Mouse (Mus musculus) lung, postnatal 0 days (tissue): ENCODE results near the gene Arhgap20. TPM values are rescaled to one million over a fixed set of nuclear protein-coding genes. Genes with fewer than 3 reads are reported as not detected.

Experiments
- ATAC-seq: fragments of 200-750 bp; cut with Nextera tagmentation; 2 replicates; pipeline ENCODE4 v1.8.0; 2017; ENCODE audit warnings: moderate library complexity
- DNase-seq: peaks from one replicate; pipeline ENCODE4 v3.0.0-alpha.2; 2016; ENCODE audit warnings: low spot score
- H3K27ac ChIP-seq: fragments of 300-500 bp; sonication (generic); 2 replicates; pipeline ENCODE4 v1.5.1; 2014; ENCODE audit warnings: antibody characterized with exemption, mild to moderate bottlenecking, low read length, mixed read lengths
- H3K27me3 ChIP-seq: fragments of 300-500 bp; sonication (generic); replicated peaks from 2 replicates; pipeline ENCODE4 v1.6.1; 2014; ENCODE audit warnings: low read length, mixed read lengths; ENCODE audit not compliant: insufficient read depth
- H3K36me3 ChIP-seq: fragments of 300-500 bp; sonication (generic); 2 replicates; pipeline ENCODE4 v1.6.1; 2014; ENCODE audit warnings: low read length, mixed read lengths; ENCODE audit not compliant: insufficient read depth
- H3K4me1 ChIP-seq: fragments of 300-500 bp; sonication (generic); 2 replicates; pipeline ENCODE4 v1.6.1; 2014; ENCODE audit warnings: antibody characterized with exemption, low read depth, low read length, mixed read lengths; ENCODE audit not compliant: insufficient read depth
- H3K4me2 ChIP-seq: fragments of 300-500 bp; sonication (generic); replicated peaks from 2 replicates; pipeline ENCODE4 v1.6.1; 2014; ENCODE audit warnings: low read depth, mild to moderate bottlenecking, low read length, moderate library complexity, mixed read lengths
- H3K4me3 ChIP-seq: fragments of 300-500 bp; sonication (generic); 2 replicates; pipeline ENCODE4 v1.5.1; 2014; ENCODE audit warnings: low read depth, low read length
- H3K9ac ChIP-seq: fragments of 300-500 bp; sonication (generic); replicated peaks from 2 replicates; pipeline ENCODE4 v1.6.1; 2014; ENCODE audit warnings: low read depth, mild to moderate bottlenecking
- H3K9me3 ChIP-seq: fragments of 300-500 bp; sonication (generic); 2 replicates; pipeline ENCODE4 v1.6.1; 2016; ENCODE audit warnings: low read length, mixed read lengths
- CTCF ChIP-seq: IDR thresholded peaks from 2 replicates; pipeline ENCODE4 v1.5.1; 2016; ENCODE audit warnings: antibody characterized with exemption, mild to moderate bottlenecking
- EP300 ChIP-seq: IDR thresholded peaks from 2 replicates; pipeline ENCODE4 v1.6.1; 2016; ENCODE audit warnings: antibody characterized with exemption, mild to moderate bottlenecking, control low read depth
- WGBS: fragments of 180-500 bp; shearing (Covaris S2); extraction: QIAGEN DNeasy Blood & Tissue Kit; methylation state at CpG from one replicate; pipeline ENCODE4 v1.1.7; 2014; 5-methylcytosine and 5-hydroxymethylcytosine counted together
- polyA plus RNA-seq: library from polyadenylated mRNA; unstranded; fragments of >200 nt; fragmentation: Nextera tagmentation; extraction: Ambion mirVana; gene quantifications from 2 replicates; pipeline ENCODE4 v1.2.1, GENCODE M21; 2015

Arhgap20 gene
- polyA plus RNA-seq, 1 experiment from 2014 or later = 7.5 TPM

DNA sequence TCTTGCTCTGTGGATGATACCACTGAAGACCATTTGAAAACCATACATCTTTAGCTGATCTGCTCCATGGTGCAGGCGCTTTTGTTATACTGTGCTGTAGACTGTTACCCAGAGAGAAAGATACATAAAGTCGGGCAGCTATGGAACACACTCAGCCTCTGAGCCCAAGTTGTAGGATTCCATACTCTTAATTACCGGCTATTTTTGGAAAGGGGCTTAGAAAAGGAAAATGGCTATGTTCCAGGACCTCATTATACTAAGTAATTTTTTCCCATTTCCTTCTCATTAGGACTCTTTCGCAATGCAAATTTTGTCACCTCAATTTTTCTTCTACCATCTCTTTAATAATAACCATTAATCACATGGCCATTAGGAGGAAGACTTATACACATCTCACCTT is 25.3 kb upstream of the Arhgap20 start:
- Histone ChIP-seq H3K4me2 (no peak overlapping the region), H3K36me3 (no peaks in the 10 kb centered on the region), H3K4me3 (no peak overlapping the region), H3K27ac (no peak overlapping the region), H3K9ac (no peak overlapping the region), H3K9me3 (no peaks in the 10 kb centered on the region), H3K4me1 (no peaks in the 10 kb centered on the region), H3K27me3 (no peaks in the 10 kb centered on the region)
- no peak for DNase-seq
- 79% methylated on average over 4 of the region's 4 CpGs for whole genome bisulfite sequencing
- no peak for ATAC-seq
- TF ChIP-seq CTCF = no peak
- TF ChIP-seq EP300 = no peak

- 54% methylated on average over 4 of the region's 4 CpGs for WGBS
- H3K4me1 ChIP-seq = 0 out of 2 replicates have a peak, but pooled peaks cover 3% of the 10 kb centered on the region
- no peak overlapping the region for H3K4me2 ChIP-seq
- H3K9me3 ChIP-seq = no peaks in the 10 kb centered on the region
- no peak for TF ChIP-seq EP300
- TF ChIP-seq CTCF = no peak
- ATAC-seq (no peak), DNase-seq (peak; percentile 31)
- H3K27ac ChIP-seq = no peak overlapping the region
- no peaks in the 10 kb centered on the region for H3K27me3 ChIP-seq
- H3K9ac ChIP-seq = no peak overlapping the region
- no peaks in the 10 kb centered on the region for H3K36me3 ChIP-seq
- H3K4me3 ChIP-seq = no peak overlapping the region
Measured at GRCm38 (mm10) chr9:51750144-51750543, 15.0 kb upstream of the Arhgap20 start.

- Histone ChIP-seq H3K27me3 (peaks cover 5% of the 10 kb centered on the region; the same call in 1 of the 2 replicates), H3K9me3 (no peaks in the 10 kb centered on the region), H3K9ac (no peak overlapping the region), H3K36me3 (no peaks in the 10 kb centered on the region), H3K4me3 (no peak overlapping the region), H3K27ac (no peak overlapping the region), H3K4me1 (peaks cover 3% of the 10 kb centered on the region; the same call in 1 of the 2 replicates), H3K4me2 (no peak overlapping the region)
- WGBS = 63% methylated on average over 2 of the region's 2 CpGs
- DNase-seq = no peak
- no peak for ATAC-seq
- TF ChIP-seq EP300 (no peak), CTCF (no peak)
Measured at GRCm38 (mm10) chr9:51761003-51761402, 4.1 kb upstream of the Arhgap20 start.

GRCm38 (mm10) chr9:51764041-51764875 is 879 bp upstream of the Arhgap20 start:
- Histone ChIP-seq H3K27me3 (peaks cover 10% of the 10 kb centered on the region; the same call in 1 of the 2 replicates), H3K9ac (peak overlapping the region; percentile 32; the same call in 1 of the 2 replicates), H3K4me2 (peak overlapping the region; percentile 92), H3K27ac (peak overlapping the region; percentile 47), H3K36me3 (no peaks in the 10 kb centered on the region), H3K9me3 (no peaks in the 10 kb centered on the region), H3K4me3 (peak overlapping the region; percentile 67), H3K4me1 (peaks cover 3% of the 10 kb centered on the region; the same call in 1 of the 2 replicates)
- WGBS = 4% methylated on average over 12 of the region's 12 CpGs
- ATAC-seq = peak; percentile 32
- peak; percentile 66 for DNase-seq
- TF ChIP-seq EP300 (peak; percentile 45), CTCF (peak; percentile 54)

- peaks cover 10% of the 10 kb centered on the region; the same call in 1 of the 2 replicates for H3K27me3 ChIP-seq
- ATAC-seq = peak; percentile 32; the same call in 1 of the 2 replicates
- WGBS = under 1% methylated on average over 58 of the region's 58 CpGs
- DNase-seq = peak; percentile 23
- H3K4me3 ChIP-seq = peak overlapping the region; percentile 67
- 0 out of 2 replicates have a peak overlapping the region, but pooled peaks have one; percentile 29 for H3K9ac ChIP-seq
- H3K4me2 ChIP-seq = peak overlapping the region; percentile 92
- no peaks in the 10 kb centered on the region for H3K36me3 ChIP-seq
- no peaks in the 10 kb centered on the region for H3K9me3 ChIP-seq
- H3K27ac ChIP-seq = peak overlapping the region; percentile 47; the same call in 1 of the 2 replicates
- peaks cover 3% of the 10 kb centered on the region; the same call in 1 of the 2 replicates for H3K4me1 ChIP-seq
- TF ChIP-seq EP300 (no peak), CTCF (no peak)
Measured at GRCm38 (mm10) chr9:51765417-51766174, 459 bp downstream of the Arhgap20 start.
